Mouse (Mus musculus) ES-E14 (cell line): Measurements from ENCODE around the gene Ephb1. TPM values are rescaled to one million over a fixed set of nuclear protein-coding genes. Genes with fewer than 3 reads are reported as not detected.

ENCODE experiments used
- DNase-seq: peaks from one replicate; pipeline ENCODE4 v3.0.0-alpha.2; 2013; ENCODE audit warnings: low read depth, low spot score
- H3K27ac ChIP-seq: 2 replicates; pipeline ENCODE4 v1.5.1; 2012; ENCODE audit warnings: low read depth, mild to moderate bottlenecking, low read length, moderate library complexity, mixed read lengths; ENCODE audit not compliant: poor library complexity, insufficient read depth, severe bottlenecking
- H3K36me3 ChIP-seq: 2 replicates; pipeline ENCODE4 v1.6.1; 2012; ENCODE audit warnings: mild to moderate bottlenecking, low read length, moderate library complexity, mixed read lengths; ENCODE audit not compliant: control insufficient read depth, poor library complexity, insufficient read depth, severe bottlenecking
- H3K4me1 ChIP-seq, 2 experiments: fragments of 150-350 bp in 1 of 2; sonication (generic) in 1 of 2; 2 replicates each; pipeline ENCODE4 v1.6.1; 2012; ENCODE audit warnings: low read length in 2 of 2, mild to moderate bottlenecking in 1 of 2, mixed read lengths in 1 of 2; ENCODE audit not compliant: control insufficient read depth in 2 of 2, insufficient read depth in 2 of 2, poor library complexity in 1 of 2
- H3K4me3 ChIP-seq, 2 experiments: fragments of 150-350 bp in 1 of 2; sonication (generic) in 1 of 2; 2 replicates each; pipeline ENCODE4 v1.5.1; 2012; ENCODE audit warnings: low read length in 2 of 2, low read depth in 1 of 2, mild to moderate bottlenecking in 1 of 2, mixed read lengths in 1 of 2; ENCODE audit not compliant: insufficient read depth in 1 of 2, poor library complexity in 1 of 2, severe bottlenecking in 1 of 2
- H3K9ac ChIP-seq: 2 replicates; pipeline ENCODE4 v1.6.1; 2012; ENCODE audit warnings: low read depth, mild to moderate bottlenecking, low read length, mixed read lengths; ENCODE audit not compliant: poor library complexity, insufficient read depth, severe bottlenecking
- H3K9me3 ChIP-seq: fragments of 150-350 bp; sonication (generic); 2 replicates; pipeline ENCODE4 v1.6.1; 2012; ENCODE audit warnings: low read depth, mild to moderate bottlenecking, low read length; ENCODE audit not compliant: control insufficient read depth, insufficient read depth
- CHD2 ChIP-seq: IDR thresholded peaks from 2 replicates; pipeline ENCODE4 v1.6.1; 2014; ENCODE audit warnings: mild to moderate bottlenecking, low read depth, low read length, inconsistent platforms
- HCFC1 ChIP-seq: IDR thresholded peaks from 2 replicates; pipeline ENCODE4 v1.6.1; 2012; ENCODE audit warnings: low read length, inconsistent platforms, borderline replicate concordance; ENCODE audit not compliant: insufficient read depth
- MAFK ChIP-seq: IDR thresholded peaks from 2 replicates; pipeline ENCODE4 v1.6.1; 2014; ENCODE audit warnings: mild to moderate bottlenecking, low read depth, low read length, inconsistent platforms; ENCODE audit not compliant: insufficient read depth
- ZC3H11A ChIP-seq: IDR thresholded peaks from 2 replicates; pipeline ENCODE4 v1.6.1; 2012; ENCODE audit warnings: low read depth, mild to moderate bottlenecking, inconsistent platforms, low read length, borderline replicate concordance
- ZNF384 ChIP-seq: IDR thresholded peaks from 2 replicates; pipeline ENCODE4 v1.6.1; 2012; ENCODE audit warnings: low read depth, low read length, inconsistent platforms
- in situ Hi-C, 2 experiments: fragments of 600-800 bp; cut with MboI; formaldehyde crosslinking; loops; one replicate each; pipeline ENCODE4 v1.15.1; 2025; ENCODE audit warnings: low sequenced_read_pairs in 2 of 2, inconsistent platforms in 1 of 2; ENCODE audit not compliant: unreplicated experiment in 2 of 2
- total RNA-seq: library from RNA; depleted of rRNA; stranded (reverse); fragments of 300-350 nt; gene quantifications from 2 replicates; pipeline ENCODE4 v1.2.3, GENCODE M21; 2012

Gene Ephb1
- total RNA-seq, 1 experiment: 0.27 TPM

DNA sequence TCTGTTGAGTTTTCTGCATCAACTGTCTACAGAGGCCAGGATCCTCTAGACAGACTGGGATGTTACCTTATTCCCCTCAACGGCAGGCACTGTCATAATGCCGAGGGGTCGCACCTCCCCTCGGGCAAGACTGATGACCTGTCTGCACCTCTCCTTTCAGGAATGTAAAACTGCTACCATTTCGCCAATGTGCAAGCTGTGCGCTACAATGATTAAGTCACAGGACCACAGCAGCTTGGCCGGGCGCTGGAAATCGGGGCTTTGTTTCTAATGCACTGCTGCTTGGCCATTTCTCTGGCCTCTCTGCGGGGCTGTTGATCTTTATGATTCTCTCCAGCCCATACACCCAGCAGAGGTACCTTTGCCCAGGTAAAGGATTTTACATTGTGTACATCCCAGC is 346.8 kb downstream of the Ephb1 start:
- H3K9ac ChIP-seq: no peak overlapping the region

GRCm38 (mm10) chr9:102006539-102006938 is 348.0 kb downstream of the Ephb1 start:
- no peaks in the 10 kb centered on the region for H3K4me1 ChIP-seq
- DNase-seq: no peak
- H3K27ac ChIP-seq: no peak overlapping the region
- H3K4me3 ChIP-seq: no peak overlapping the region
- in situ Hi-C loops: no loop called here
- TF ChIP-seq HCFC1: no peak
- TF ChIP-seq ZC3H11A: no peak
- no peak for TF ChIP-seq MAFK
- TF ChIP-seq ZNF384: no peak
- no peak for TF ChIP-seq CHD2
- no peak overlapping the region for H3K9ac ChIP-seq
- no peaks in the 10 kb centered on the region for H3K9me3 ChIP-seq
- no peaks in the 10 kb centered on the region for H3K36me3 ChIP-seq

More for the DNA sequence above, 346.8 kb downstream of the Ephb1 start:
- no peaks in the 10 kb centered on the region for H3K9me3 ChIP-seq
- H3K4me3 ChIP-seq: no peak overlapping the region
- no peak overlapping the region for H3K27ac ChIP-seq
- no peaks in the 10 kb centered on the region for H3K36me3 ChIP-seq
- in situ Hi-C loops: no loop called here
- DNase-seq: no peak
- no peak for TF ChIP-seq ZNF384
- no peak for TF ChIP-seq HCFC1
- no peak for TF ChIP-seq ZC3H11A
- no peak for TF ChIP-seq MAFK
- no peak for TF ChIP-seq CHD2
- H3K4me1 ChIP-seq: no peaks in the 10 kb centered on the region

GRCm38 (mm10) chr9:102002920-102003319 is 351.6 kb downstream of the Ephb1 start:
- no peak for DNase-seq
- no peak overlapping the region for H3K9ac ChIP-seq
- in situ Hi-C loops: no loop called here
- TF ChIP-seq MAFK (no peak), ZNF384 (no peak), ZC3H11A (no peak), CHD2 (no peak), HCFC1 (no peak)
- H3K36me3 ChIP-seq: no peaks in the 10 kb centered on the region
- no peaks in the 10 kb centered on the region for H3K9me3 ChIP-seq
- H3K4me1 ChIP-seq: no peaks in the 10 kb centered on the region
- H3K4me3 ChIP-seq: no peak overlapping the region
- H3K27ac ChIP-seq: no peak overlapping the region

GRCm38 (mm10) chr9:102002186-102002585 is 352.3 kb downstream of the Ephb1 start:
- in situ Hi-C loops: no loop called here
- no peaks in the 10 kb centered on the region for H3K4me1 ChIP-seq
- H3K9ac ChIP-seq: no peak overlapping the region
- TF ChIP-seq ZNF384: no peak
- H3K27ac ChIP-seq: no peak overlapping the region
- no peaks in the 10 kb centered on the region for H3K9me3 ChIP-seq
- H3K4me3 ChIP-seq: no peak overlapping the region
- H3K36me3 ChIP-seq: no peaks in the 10 kb centered on the region
- no peak for DNase-seq

DNA sequence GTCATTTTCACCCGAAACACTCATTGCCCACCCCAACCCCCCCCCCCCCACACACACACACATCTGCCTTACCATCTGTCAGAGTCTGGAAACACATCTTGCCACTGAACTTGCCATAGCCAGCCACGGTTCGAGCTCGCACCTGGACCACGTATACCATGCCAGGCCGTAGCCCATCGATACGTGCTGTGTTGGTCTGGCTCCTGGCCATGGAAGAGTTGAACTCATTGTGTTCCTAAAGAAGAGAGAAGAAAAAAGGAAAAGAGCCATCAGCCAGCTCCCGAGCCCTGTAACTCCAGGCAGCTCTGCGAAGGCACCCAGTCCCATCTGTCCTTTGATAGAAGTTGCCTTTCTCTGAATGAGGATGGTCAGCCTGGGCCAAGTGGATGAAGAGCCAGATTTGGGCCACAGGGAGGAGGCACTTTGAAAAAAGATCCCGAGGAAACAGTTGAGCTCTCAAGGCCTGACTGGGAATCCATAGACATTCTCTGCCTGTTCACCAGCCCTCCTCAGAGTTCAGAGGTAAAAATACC is 352.8 kb downstream of the Ephb1 start:
- in situ Hi-C loops: no loop called here
- Histone ChIP-seq H3K27ac (no peak overlapping the region), H3K4me3 (no peak overlapping the region), H3K36me3 (no peaks in the 10 kb centered on the region), H3K9me3 (no peaks in the 10 kb centered on the region), H3K9ac (no peak overlapping the region), H3K4me1 (no peaks in the 10 kb centered on the region)
- TF ChIP-seq MAFK: no peak
- no peak for DNase-seq
